Mouse (Mus musculus) heart, embryonic 14.5 days (tissue): ENCODE measurements at regions not wholly inside any gene's neighbourhood (a gene's known extent, or its start where the extent isn't known, plus 50 kb on each side); places are given as distances from the start of the nearest gene placed in this dataset.

Experiments
- ATAC-seq: fragments of 200-750 bp; cut with Nextera tagmentation; 2 replicates; pipeline ENCODE4 v1.8.0; 2017; ENCODE audit warnings: low read depth, moderate TSS enrichment; ENCODE audit not compliant: insufficient number of reproducible peaks, insufficient read depth, low FRiP score
- H3K27ac ChIP-seq, 2 experiments: fragments of 200-500 bp in 1 of 2; fragments of 300-500 bp in 1 of 2; sonication (generic) in 1 of 2; replicated peaks in 1 of 2; 2 replicates each; pipeline ENCODE4 v1.5.1; 2012 to 2014; ENCODE audit warnings: low read depth in 2 of 2, low read length in 2 of 2, control low read depth in 1 of 2, mild to moderate bottlenecking in 1 of 2, mixed read lengths in 1 of 2; ENCODE audit not compliant: control insufficient read depth in 1 of 2, insufficient read depth in 1 of 2
- H3K27me3 ChIP-seq: fragments of 300-500 bp; sonication (generic); 2 replicates; pipeline ENCODE4 v1.6.1; 2014; ENCODE audit warnings: mild to moderate bottlenecking, low read length, control low read depth; ENCODE audit not compliant: control insufficient read depth, insufficient read depth
- H3K36me3 ChIP-seq: fragments of 300-500 bp; sonication (generic); 2 replicates; pipeline ENCODE4 v1.6.1; 2014; ENCODE audit warnings: mild to moderate bottlenecking, control low read depth, low read length, mixed read lengths; ENCODE audit not compliant: control insufficient read depth, insufficient read depth
- H3K4me1 ChIP-seq, 2 experiments: fragments of 200-500 bp in 1 of 2; fragments of 300-500 bp in 1 of 2; sonication (generic) in 1 of 2; 2 replicates each; pipeline ENCODE4 v1.6.1; 2012 to 2014; ENCODE audit warnings: low read length in 2 of 2, control low read depth in 1 of 2, mixed read lengths in 1 of 2; ENCODE audit not compliant: control insufficient read depth in 2 of 2, insufficient read depth in 2 of 2
- H3K4me2 ChIP-seq: fragments of 300-500 bp; sonication (generic); 2 replicates; pipeline ENCODE4 v1.6.1; 2014; ENCODE audit warnings: mild to moderate bottlenecking, low read length
- H3K4me3 ChIP-seq, 2 experiments: fragments of 200-500 bp in 1 of 2; fragments of 300-500 bp in 1 of 2; sonication (generic) in 1 of 2; 2 replicates each; pipeline ENCODE4 v1.5.1; 2012 to 2014; ENCODE audit warnings: low read length in 2 of 2, mild to moderate bottlenecking in 2 of 2, control low read depth in 1 of 2, low read depth in 1 of 2, moderate library complexity in 1 of 2; ENCODE audit not compliant: control insufficient read depth in 1 of 2, insufficient read depth in 1 of 2
- H3K9ac ChIP-seq: fragments of 300-500 bp; sonication (generic); 2 replicates; pipeline ENCODE4 v1.6.1; 2014; ENCODE audit warnings: mild to moderate bottlenecking, low read length
- H3K9me3 ChIP-seq: fragments of 300-500 bp; sonication (generic); 2 replicates; pipeline ENCODE4 v1.6.1; 2016; ENCODE audit warnings: low read length, control low read depth; ENCODE audit not compliant: control insufficient read depth
- WGBS: fragments of 180-500 bp; shearing (Covaris S2); extraction: QIAGEN DNeasy Blood & Tissue Kit; methylation state at CpG from one replicate; pipeline ENCODE4 v1.1.7; 2014; 5-methylcytosine and 5-hydroxymethylcytosine counted together

- Histone ChIP-seq H3K27me3 (no peaks in the 10 kb centered on the region), H3K4me3 (no peak overlapping the region), H3K9ac (no peak overlapping the region), H3K36me3 (no peaks in the 10 kb centered on the region), H3K9me3 (no peaks in the 10 kb centered on the region), H3K4me1 (no peaks in the 10 kb centered on the region), H3K4me2 (no peak overlapping the region), H3K27ac (no peak overlapping the region)
- no peak for ATAC-seq
- 54% methylated on average over 7 of the region's 7 CpGs for WGBS
Measured at GRCm38 (mm10) chr2:75202587-75203220, 377.1 kb downstream of the Mtx2 start.

DNA sequence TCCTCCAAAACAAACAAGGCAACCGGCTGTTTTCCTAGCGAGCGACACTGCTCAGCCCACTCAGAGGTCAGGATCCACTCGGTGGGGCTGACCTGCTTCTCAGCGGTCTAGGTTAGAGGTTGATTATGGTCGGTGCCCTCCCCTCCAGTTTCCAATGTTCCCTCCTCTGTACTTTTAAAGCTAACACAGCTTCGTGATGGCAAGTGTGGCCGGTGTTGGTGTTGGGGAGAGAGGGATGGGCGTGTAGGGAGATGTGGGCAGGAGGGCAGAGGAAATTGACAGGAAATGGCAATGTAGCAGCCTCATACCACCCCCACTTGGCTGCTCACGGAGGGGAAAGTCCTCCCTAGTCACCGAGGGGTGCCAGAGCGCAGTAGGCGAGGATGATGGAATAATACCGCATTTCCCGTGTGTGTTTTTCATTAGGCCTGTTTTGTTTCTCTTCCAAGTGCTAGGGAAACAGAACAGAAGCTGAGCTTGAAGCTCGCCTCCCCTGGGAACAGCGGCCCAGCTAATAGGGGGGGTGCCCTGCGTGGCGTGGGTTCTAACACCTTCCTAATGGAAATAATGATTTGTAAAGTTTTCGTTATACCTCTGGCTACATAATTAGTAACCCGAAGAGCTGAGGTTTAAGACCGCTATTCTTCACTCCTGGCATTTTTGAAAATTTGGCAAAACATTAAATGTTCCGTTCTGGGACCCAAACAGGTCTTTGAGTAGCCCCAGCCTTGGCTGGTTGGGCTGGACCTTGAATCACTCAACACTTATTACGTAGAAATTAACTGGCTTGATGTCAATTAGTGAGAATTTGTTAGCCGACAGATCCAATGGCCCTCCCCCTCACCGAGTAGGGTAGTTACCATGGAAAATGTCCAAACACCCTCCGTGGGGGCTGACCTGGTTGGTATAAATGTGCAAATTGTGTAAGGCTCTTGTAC lies 383.5 kb downstream of the Mtx2 start:
- no peak overlapping the region for H3K9ac ChIP-seq
- no peak overlapping the region for H3K27ac ChIP-seq
- no peaks in the 10 kb centered on the region for H3K27me3 ChIP-seq
- no peak for ATAC-seq
- no peak overlapping the region for H3K4me3 ChIP-seq
- H3K4me1 ChIP-seq: peaks cover 0 to 4% of the 10 kb centered on the region in 2 experiments; a peak in 1 of 4 replicates
- WGBS: 70% methylated on average over 27 of the region's 27 CpGs
- H3K9me3 ChIP-seq: no peaks in the 10 kb centered on the region
- no peaks in the 10 kb centered on the region for H3K36me3 ChIP-seq
- H3K4me2 ChIP-seq: no peak overlapping the region

GRCm38 (mm10) chr2:75209790-75210583 lies 384.4 kb downstream of the Mtx2 start:
- Histone ChIP-seq H3K9ac (no peak overlapping the region), H3K36me3 (no peaks in the 10 kb centered on the region), H3K27me3 (no peaks in the 10 kb centered on the region), H3K9me3 (no peaks in the 10 kb centered on the region), H3K27ac (no peak overlapping the region), H3K4me3 (no peak overlapping the region), H3K4me1 (peaks cover 0 to 4% of the 10 kb centered on the region in 2 experiments; a peak in 1 of 4 replicates), H3K4me2 (no peak overlapping the region)
- no peak for ATAC-seq
- WGBS: 80% methylated on average over 17 of the region's 17 CpGs

- no peaks in the 10 kb centered on the region for H3K9me3 ChIP-seq
- no peak overlapping the region for H3K27ac ChIP-seq
- 70% methylated on average over 5 of the region's 5 CpGs for WGBS
- no peaks in the 10 kb centered on the region for H3K4me1 ChIP-seq
- H3K4me2 ChIP-seq: no peak overlapping the region
- no peaks in the 10 kb centered on the region for H3K27me3 ChIP-seq
- no peaks in the 10 kb centered on the region for H3K36me3 ChIP-seq
- no peak overlapping the region for H3K9ac ChIP-seq
- no peak overlapping the region for H3K4me3 ChIP-seq
- no peak for ATAC-seq
Measured at GRCm38 (mm10) chr2:75216931-75217330, 391.3 kb downstream of the Mtx2 start.

- WGBS: 77% methylated on average over 8 of the region's 8 CpGs
- peaks cover 0 to 2% of the 10 kb centered on the region in 2 experiments; a peak in 1 of 4 replicates for H3K4me1 ChIP-seq
- H3K9ac ChIP-seq: no peak overlapping the region
- no peak overlapping the region for H3K4me3 ChIP-seq
- no peaks in the 10 kb centered on the region for H3K27me3 ChIP-seq
- ATAC-seq: no peak
- no peaks in the 10 kb centered on the region for H3K36me3 ChIP-seq
- H3K9me3 ChIP-seq: no peaks in the 10 kb centered on the region
- H3K4me2 ChIP-seq: no peak overlapping the region
- H3K27ac ChIP-seq: no peak overlapping the region
Measured at GRCm38 (mm10) chr2:75220775-75221359, 395.3 kb downstream of the Mtx2 start.

DNA sequence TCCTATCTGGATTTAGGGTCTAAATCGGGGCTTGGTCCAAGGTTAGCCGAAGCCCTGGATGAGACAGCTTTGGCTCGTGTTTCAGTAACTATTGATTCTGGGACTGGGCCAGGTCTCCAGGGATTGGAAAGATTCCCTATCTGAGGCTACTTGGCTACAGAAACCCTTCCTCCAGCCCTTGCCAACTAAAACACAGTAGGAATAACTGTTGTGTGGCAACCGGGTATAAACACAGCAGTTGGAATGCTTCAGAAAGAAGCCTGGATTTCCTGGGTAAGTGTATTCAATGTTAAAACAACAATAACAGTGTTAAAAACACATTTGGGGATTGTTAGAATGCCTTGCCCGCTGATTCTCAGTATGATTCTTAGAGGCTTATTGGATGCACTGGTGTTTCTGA lies 398.8 kb downstream of the Mtx2 start:
- Histone ChIP-seq H3K36me3 (no peaks in the 10 kb centered on the region), H3K27me3 (no peaks in the 10 kb centered on the region), H3K9me3 (no peaks in the 10 kb centered on the region), H3K27ac (no peak overlapping the region; a peak in 2 of 4 replicates), H3K4me2 (no peak overlapping the region), H3K4me1 (peaks cover 0 to 2% of the 10 kb centered on the region in 2 experiments; a peak in 1 of 4 replicates), H3K9ac (no peak overlapping the region), H3K4me3 (no peak overlapping the region)
- ATAC-seq: peak; percentile 68
- WGBS: 47% methylated on average over 5 of the region's 5 CpGs

DNA sequence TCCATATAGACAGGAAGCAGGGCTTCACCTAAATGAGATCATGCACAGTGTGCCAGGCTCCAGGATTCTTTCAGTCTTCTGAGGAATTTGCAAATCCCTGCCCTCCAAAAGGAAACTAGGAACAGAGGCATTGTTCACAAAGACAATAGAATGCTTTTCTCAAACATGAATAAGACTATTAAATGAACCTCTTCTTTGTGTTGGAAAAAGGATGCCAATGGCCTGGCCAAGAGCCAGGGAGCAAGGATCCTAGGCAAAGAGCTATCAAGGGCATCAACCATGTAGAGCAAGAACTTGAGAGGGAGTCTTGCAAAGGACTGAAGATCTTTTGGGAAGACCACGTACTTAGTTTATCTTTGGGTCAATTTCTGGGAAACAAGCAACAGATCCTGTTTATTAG lies 415.4 kb downstream of the Mtx2 start:
- Histone ChIP-seq H3K36me3 (no peaks in the 10 kb centered on the region), H3K4me2 (no peak overlapping the region), H3K9ac (no peak overlapping the region), H3K4me1 (no peaks in the 10 kb centered on the region; a peak in 1 of 4 replicates), H3K27me3 (no peaks in the 10 kb centered on the region), H3K4me3 (no peak overlapping the region), H3K9me3 (no peaks in the 10 kb centered on the region), H3K27ac (no peak overlapping the region)
- no peak for ATAC-seq
- 90% methylated on average over 1 of the region's 1 CpGs for WGBS
